Mouse (Mus musculus) liver, embryonic 16.5 days (tissue): ENCODE results near the gene Arr3. TPM values are rescaled to one million over a fixed set of nuclear protein-coding genes. Genes with fewer than 3 reads are reported as not detected.

Source experiments
- ATAC-seq: fragments of 200-750 bp; cut with Nextera tagmentation; 2 replicates; pipeline ENCODE4 v1.8.0; 2017; ENCODE audit warnings: low read depth, mild to moderate bottlenecking, moderate number of reproducible peaks, moderate library complexity
- H3K27ac ChIP-seq: fragments of 300-500 bp; sonication (generic); 2 replicates; pipeline ENCODE4 v1.5.1; 2014; ENCODE audit warnings: mild to moderate bottlenecking, low read length
- H3K27me3 ChIP-seq: fragments of 300-500 bp; sonication (generic); 2 replicates; pipeline ENCODE4 v1.6.1; 2014; ENCODE audit warnings: low read depth, low read length, mixed read lengths; ENCODE audit not compliant: control insufficient read depth, insufficient read depth
- H3K36me3 ChIP-seq: fragments of 300-500 bp; sonication (generic); 2 replicates; pipeline ENCODE4 v1.6.1; 2014; ENCODE audit warnings: mild to moderate bottlenecking; ENCODE audit not compliant: control insufficient read depth, insufficient read depth
- H3K4me1 ChIP-seq: fragments of 300-500 bp; sonication (generic); 2 replicates; pipeline ENCODE4 v1.6.1; 2014; ENCODE audit warnings: low read depth, low read length, mixed read lengths; ENCODE audit not compliant: control insufficient read depth
- H3K4me2 ChIP-seq: fragments of 300-500 bp; sonication (generic); 2 replicates; pipeline ENCODE4 v1.6.1; 2014; ENCODE audit warnings: low read depth, low read length, mixed read lengths
- H3K4me3 ChIP-seq: fragments of 300-500 bp; sonication (generic); 2 replicates; pipeline ENCODE4 v1.5.1; 2014; ENCODE audit warnings: low read depth, mild to moderate bottlenecking, low read length
- H3K9ac ChIP-seq: fragments of 300-500 bp; sonication (generic); 2 replicates; pipeline ENCODE4 v1.6.1; 2014; ENCODE audit warnings: low read depth, low read length
- H3K9me3 ChIP-seq: fragments of 300-500 bp; sonication (generic); replicated peaks from 2 replicates; pipeline ENCODE4 v1.6.1; 2016; ENCODE audit warnings: low read length; ENCODE audit not compliant: control insufficient read depth
- WGBS: fragments of 180-500 bp; shearing (Covaris S2); extraction: QIAGEN DNeasy Blood & Tissue Kit; methylation state at CpG from one replicate; pipeline ENCODE4 v1.1.7; 2014; ENCODE audit not compliant: insufficient replicate concordance; 5-methylcytosine and 5-hydroxymethylcytosine counted together
- polyA plus RNA-seq: library from polyadenylated mRNA; unstranded; fragments of >200 nt; fragmentation: Nextera tagmentation; extraction: Ambion mirVana; gene quantifications from 2 replicates; pipeline ENCODE4 v1.2.1, GENCODE M21; 2015

Gene Arr3
- polyA plus RNA-seq, 1 experiment from 2014 or later: not detected

GRCm38 (mm10) chrX:100624242-100624641 lies 18.9 kb downstream of the Arr3 start:
- peaks cover 7% of the 10 kb centered on the region for H3K4me1 ChIP-seq
- peak overlapping the region; percentile 59 for H3K27ac ChIP-seq
- ATAC-seq: peak; percentile 7; the same call in 1 of the 2 replicates
- H3K36me3 ChIP-seq: peaks cover 10% of the 10 kb centered on the region
- peak overlapping the region; percentile 56 for H3K4me2 ChIP-seq
- H3K9ac ChIP-seq: no peak overlapping the region
- H3K9me3 ChIP-seq: no peaks in the 10 kb centered on the region
- WGBS: 38% methylated on average over 4 of the region's 4 CpGs
- H3K27me3 ChIP-seq: no peaks in the 10 kb centered on the region
- H3K4me3 ChIP-seq: peak overlapping the region; percentile 81

DNA sequence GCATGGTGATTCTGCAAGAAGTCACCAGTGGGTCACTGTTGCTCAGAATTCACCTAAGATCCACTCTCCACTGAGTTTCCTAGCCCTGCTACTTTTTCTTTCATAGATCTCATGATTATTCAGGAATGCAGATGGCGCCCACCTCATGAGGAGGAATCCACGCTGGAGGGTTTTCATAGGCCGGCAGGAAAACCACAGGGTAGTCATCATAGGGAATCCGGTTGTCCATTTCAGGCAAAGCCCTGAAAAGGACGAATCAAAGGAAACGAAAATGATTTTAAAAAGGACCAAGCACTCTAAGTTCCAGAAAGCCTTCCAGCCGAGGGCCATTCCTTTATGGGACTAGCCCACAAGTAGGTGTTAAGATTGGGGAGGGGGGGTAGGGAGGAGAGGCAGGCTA lies 19.8 kb downstream of the Arr3 start:
- Histone ChIP-seq H3K27me3 (no peaks in the 10 kb centered on the region), H3K4me1 (peaks cover 7% of the 10 kb centered on the region), H3K4me3 (peak overlapping the region; percentile 81), H3K9me3 (no peaks in the 10 kb centered on the region), H3K9ac (peak overlapping the region; percentile 71), H3K36me3 (peaks cover 10% of the 10 kb centered on the region), H3K4me2 (peak overlapping the region; percentile 56), H3K27ac (no peak overlapping the region; the same call in 1 of the 2 replicates)
- ATAC-seq: no peak
- 21% methylated on average over 7 of the region's 7 CpGs for WGBS

DNA sequence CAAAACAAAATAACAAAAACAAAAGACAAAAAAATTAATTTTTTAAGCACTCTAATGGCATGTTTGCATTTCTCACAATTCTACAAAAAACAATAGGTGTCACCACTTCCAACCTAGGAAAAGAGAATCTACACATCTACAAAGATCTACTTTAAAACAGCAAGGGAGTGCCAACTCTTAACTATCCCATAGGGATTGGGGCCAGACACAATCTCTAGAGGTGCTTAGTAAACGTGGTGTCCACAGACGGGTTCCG lies 20.2 kb downstream of the Arr3 start, which contains the start of gene Kif4:
Gene Kif4 (plus strand): TSS at position 192 of the 256 bp plus-strand sequence.
- no peak for ATAC-seq
- H3K27me3 ChIP-seq: no peaks in the 10 kb centered on the region
- H3K9me3 ChIP-seq: no peaks in the 10 kb centered on the region
- H3K4me2 ChIP-seq: peak within 1 kb of the TSS; percentile 57
- peaks cover 7% of the 10 kb centered on the region for H3K4me1 ChIP-seq
- peak within 1 kb of the TSS; percentile 83 for H3K9ac ChIP-seq
- H3K27ac ChIP-seq: peak within 1 kb of the TSS; percentile 80
- WGBS: 20% methylated on average over 3 of the region's 3 CpGs
- peaks cover 10% of the 10 kb centered on the region for H3K36me3 ChIP-seq
- H3K4me3 ChIP-seq: peak within 1 kb of the TSS; percentile 81

GRCm38 (mm10) chrX:100625802-100626793 lies 20.8 kb downstream of the Arr3 start, which contains the start of gene Pdzd11:
TSS of gene Pdzd11 (minus strand) at chrX:100626568.
- H3K4me1 ChIP-seq: peaks cover 7% of the 10 kb centered on the region
- H3K27ac ChIP-seq: peak within 1 kb of the TSS; percentile 80
- peak within 1 kb of the TSS; percentile 57 for H3K4me2 ChIP-seq
- no peaks in the 10 kb centered on the region for H3K27me3 ChIP-seq
- H3K9me3 ChIP-seq: no peaks in the 10 kb centered on the region
- peaks cover 10% of the 10 kb centered on the region for H3K36me3 ChIP-seq
- WGBS: 22% methylated on average over 62 of the region's 62 CpGs
- peak; percentile 99 for ATAC-seq
- peak within 1 kb of the TSS; percentile 83 for H3K9ac ChIP-seq
- H3K4me3 ChIP-seq: peak within 1 kb of the TSS; percentile 81

- H3K36me3 ChIP-seq: peaks cover 3% of the 10 kb centered on the region; the same call in 1 of the 2 replicates
- no peak overlapping the region for H3K4me3 ChIP-seq
- ATAC-seq: no peak
- 68% methylated on average over 2 of the region's 2 CpGs for WGBS
- no peak overlapping the region for H3K27ac ChIP-seq
- no peak overlapping the region for H3K9ac ChIP-seq
- H3K4me2 ChIP-seq: no peak overlapping the region
- no peaks in the 10 kb centered on the region for H3K27me3 ChIP-seq
- H3K4me1 ChIP-seq: peaks cover 5% of the 10 kb centered on the region
- H3K9me3 ChIP-seq: no peaks in the 10 kb centered on the region
These were observed 23.8 kb downstream of the Arr3 start for GRCm38 (mm10) chrX:100629076-100629475.

DNA sequence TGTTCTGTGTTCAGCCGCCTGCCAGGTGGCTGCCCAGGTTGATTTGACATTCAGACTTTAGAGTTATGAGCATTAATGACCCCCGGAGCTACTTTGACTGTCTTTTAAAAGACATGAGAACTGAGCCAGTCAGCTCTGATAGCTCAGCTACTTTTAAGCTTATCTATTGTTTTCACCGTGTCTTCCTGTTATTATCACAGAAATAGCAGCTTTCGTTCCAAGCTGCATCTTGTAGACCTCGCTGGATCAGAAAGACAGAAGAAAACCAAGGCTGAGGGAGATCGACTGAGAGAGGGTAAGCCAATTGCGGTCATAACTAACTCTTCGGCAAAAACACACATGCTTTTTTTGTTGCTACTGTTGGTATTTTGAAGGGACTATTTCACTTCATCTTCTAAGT lies 33.2 kb downstream of the Arr3 start:
- peaks cover 20% of the 10 kb centered on the region for H3K36me3 ChIP-seq
- H3K4me1 ChIP-seq: no peaks in the 10 kb centered on the region
- H3K4me3 ChIP-seq: no peak overlapping the region
- H3K27ac ChIP-seq: no peak overlapping the region
- H3K9me3 ChIP-seq: no peaks in the 10 kb centered on the region
- 55% methylated on average over 8 of the region's 8 CpGs for WGBS
- no peak overlapping the region for H3K4me2 ChIP-seq
- no peak overlapping the region for H3K9ac ChIP-seq
- H3K27me3 ChIP-seq: no peaks in the 10 kb centered on the region
- ATAC-seq: no peak; the same call in 1 of the 2 replicates

- H3K4me2 ChIP-seq: no peak overlapping the region
- H3K27me3 ChIP-seq: no peaks in the 10 kb centered on the region
- no peak for ATAC-seq
- H3K9ac ChIP-seq: no peak overlapping the region
- no peaks in the 10 kb centered on the region; the same call in 1 of the 2 replicates for H3K36me3 ChIP-seq
- H3K9me3 ChIP-seq: no peaks in the 10 kb centered on the region
- H3K4me1 ChIP-seq: no peaks in the 10 kb centered on the region
- H3K4me3 ChIP-seq: no peak overlapping the region
- H3K27ac ChIP-seq: no peak overlapping the region
These were observed 47.6 kb downstream of the Arr3 start for GRCm38 (mm10) chrX:100652848-100653247.

GRCm38 (mm10) chrX:100664825-100665224 lies 59.5 kb downstream of the Arr3 start:
- H3K9ac ChIP-seq: no peak overlapping the region
- no peaks in the 10 kb centered on the region for H3K9me3 ChIP-seq
- no peak overlapping the region for H3K4me3 ChIP-seq
- no peaks in the 10 kb centered on the region for H3K4me1 ChIP-seq
- peaks cover 10% of the 10 kb centered on the region for H3K36me3 ChIP-seq
- H3K4me2 ChIP-seq: no peak overlapping the region
- WGBS: 74% methylated on average over 2 of the region's 2 CpGs
- H3K27me3 ChIP-seq: no peaks in the 10 kb centered on the region
- ATAC-seq: no peak
- no peak overlapping the region for H3K27ac ChIP-seq
